Mouse (Mus musculus) T-helper 17 cell (primary cell): ENCODE measurements around the gene Srgap2.

Experiments
- in situ Hi-C, 2 experiments: fragments of 300-600 bp; cut with MboI, MseI; formaldehyde crosslinking; loops; 1 replicate in 1 of 2; 2 replicates in 1 of 2; pipeline ENCODE4 v1.15.1; 2025; ENCODE audit warnings: high pct_unique_total_duplicates in 2 of 2

The Srgap2 gene

GRCm38 (mm10) chr1:131475306-131475705 lies 51.8 kb downstream of the Srgap2 start:
- in situ Hi-C loops: no loop called here

GRCm38 (mm10) chr1:131473631-131474118 lies 53.5 kb downstream of the Srgap2 start:
- in situ Hi-C loops: no loop called here

GRCm38 (mm10) chr1:131470597-131470996 lies 56.6 kb downstream of the Srgap2 start:
- in situ Hi-C loops: no loop called here

GRCm38 (mm10) chr1:131465855-131466254 lies 61.3 kb downstream of the Srgap2 start:
- in situ Hi-C loops: loop anchor here in 1 of 2 experiments (5.0 kb wide), 1 partner anchor 49 kb away; no protein-coding TSS in a partner anchor

GRCm38 (mm10) chr1:131463953-131464627 lies 63.1 kb downstream of the Srgap2 start:
- in situ Hi-C loops: no loop called here

- in situ Hi-C loops: no loop called here
Measured at GRCm38 (mm10) chr1:131462541-131463067, 64.5 kb downstream of the Srgap2 start.

- in situ Hi-C loops: no loop called here
Measured at GRCm38 (mm10) chr1:131460914-131461530, 66.1 kb downstream of the Srgap2 start.

GRCm38 (mm10) chr1:131455355-131455890 lies 71.7 kb downstream of the Srgap2 start:
- in situ Hi-C loops: no loop called here

- in situ Hi-C loops: no loop called here
Measured at GRCm38 (mm10) chr1:131454386-131454785, 72.8 kb downstream of the Srgap2 start.

GRCm38 (mm10) chr1:131453335-131453734 lies 73.8 kb downstream of the Srgap2 start:
- in situ Hi-C loops: no loop called here

GRCm38 (mm10) chr1:131448373-131448772 lies 78.8 kb downstream of the Srgap2 start:
- in situ Hi-C loops: no loop called here

- in situ Hi-C loops: no loop called here
Measured at GRCm38 (mm10) chr1:131447333-131447732, 79.8 kb downstream of the Srgap2 start.

GRCm38 (mm10) chr1:131446577-131446976 lies 80.6 kb downstream of the Srgap2 start:
- in situ Hi-C loops: no loop called here

- in situ Hi-C loops: no loop called here
Measured at GRCm38 (mm10) chr1:131438556-131438955, 88.6 kb downstream of the Srgap2 start.

- in situ Hi-C loops: no loop called here
Measured at GRCm38 (mm10) chr1:131437975-131438374, 89.2 kb downstream of the Srgap2 start.

GRCm38 (mm10) chr1:131436609-131437008 lies 90.5 kb downstream of the Srgap2 start:
- in situ Hi-C loops: no loop called here

GRCm38 (mm10) chr1:131431456-131432246 lies 95.5 kb downstream of the Srgap2 start:
- in situ Hi-C loops: no loop called here

- in situ Hi-C loops: no loop called here
Measured at GRCm38 (mm10) chr1:131427140-131427821, 99.9 kb downstream of the Srgap2 start.

GRCm38 (mm10) chr1:131423061-131423460 lies 104.1 kb downstream of the Srgap2 start:
- in situ Hi-C loops: no loop called here

- in situ Hi-C loops: no loop called here
Measured at GRCm38 (mm10) chr1:131421113-131421512, 106.0 kb downstream of the Srgap2 start.

- in situ Hi-C loops: no loop called here
Measured at GRCm38 (mm10) chr1:131420660-131421059, 106.5 kb downstream of the Srgap2 start.
